Mouse (Mus musculus) lung, adult 2 months (tissue): ENCODE results near the gene Astn2.

Source experiments
- CTCF ChIP-seq: fragments of 200-500 bp; IDR thresholded peaks from 2 replicates; pipeline ENCODE4 v1.5.1; 2011; ENCODE audit warnings: mild to moderate bottlenecking, low read length, control low read depth; ENCODE audit not compliant: insufficient read depth
- POLR2A ChIP-seq: fragments of 200-500 bp; IDR thresholded peaks from 2 replicates; pipeline ENCODE4 v1.6.1; 2011; ENCODE audit warnings: low read depth, mild to moderate bottlenecking, control low read depth, low read length, borderline replicate concordance; ENCODE audit errors: extremely low read depth

DNA sequence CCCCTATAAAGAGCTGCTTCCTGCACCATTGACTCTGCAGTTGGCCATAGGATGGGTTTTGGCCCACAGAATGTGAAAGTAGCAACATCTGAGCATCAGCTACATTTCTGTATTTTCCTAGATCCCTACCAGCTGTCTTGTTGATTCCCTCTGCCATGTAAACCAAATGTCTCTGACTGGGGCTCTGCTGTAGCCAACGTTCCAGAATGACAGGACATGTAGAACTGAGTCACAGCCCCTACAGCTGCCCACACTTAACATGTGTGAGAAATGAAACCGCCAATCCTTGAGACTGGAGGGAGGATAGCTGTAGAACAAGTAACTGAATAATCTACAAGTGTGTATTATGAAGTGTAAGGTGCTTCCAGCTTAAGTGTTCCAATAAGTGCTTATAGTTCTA lies 145.5 kb downstream of the Astn2 start:
- TF ChIP-seq CTCF, result no peak
- TF ChIP-seq POLR2A, result no peak
